Mouse (Mus musculus): ENCODE results near the gene Zfp462. TPM values are rescaled to one million over a fixed set of nuclear protein-coding genes. Genes with fewer than 3 reads are reported as not detected.

Zfp462 gene
- polyA plus RNA-seq, 1 experiment from 2014 or later = 9.0 TPM

GRCm38 (mm10) chr4:55088922-55089321, 144.1 kb downstream of the Zfp462 start:
- Histone ChIP-seq H3K36me3 (ENCODE audit: control insufficient read depth, insufficient read depth, low read length) (no peaks in the 10 kb centered on the region), H3K9ac (ENCODE audit: low read depth, low read length) (no peak overlapping the region), H3K9me3 (ENCODE audit: control insufficient read depth, low read length) (no peaks in the 10 kb centered on the region), H3K27me3 (replicated peaks; ENCODE audit: control insufficient read depth, insufficient read depth, low read length) (no peaks in the 10 kb centered on the region), H3K4me1 (ENCODE audit: control insufficient read depth, insufficient read depth, low read depth, low read length) (no peaks in the 10 kb centered on the region), H3K4me3 (ENCODE audit: low read length) (no peak overlapping the region), H3K27ac (ENCODE audit: low read depth, low read length) (no peak overlapping the region), H3K4me2 (ENCODE audit: low read length) (no peak overlapping the region)
- ATAC-seq = no peak
- WGBS = 32% methylated on average over 6 of the region's 6 CpGs

- Histone ChIP-seq H3K9me3 (ENCODE audit: control insufficient read depth, low read length) (no peaks in the 10 kb centered on the region), H3K27ac (ENCODE audit: low read depth, low read length) (no peak overlapping the region), H3K9ac (ENCODE audit: low read depth, low read length) (no peak overlapping the region), H3K4me2 (ENCODE audit: low read length) (no peak overlapping the region), H3K27me3 (replicated peaks; ENCODE audit: control insufficient read depth, insufficient read depth, low read length) (no peaks in the 10 kb centered on the region), H3K36me3 (ENCODE audit: control insufficient read depth, insufficient read depth, low read length) (no peaks in the 10 kb centered on the region), H3K4me3 (ENCODE audit: low read length) (no peak overlapping the region), H3K4me1 (ENCODE audit: control insufficient read depth, insufficient read depth, low read depth, low read length) (no peaks in the 10 kb centered on the region)
- ATAC-seq = no peak
- WGBS = 24% methylated on average over 2 of the region's 2 CpGs
These were observed 152.3 kb downstream of the Zfp462 start for GRCm38 (mm10) chr4:55097157-55097556.

GRCm38 (mm10) chr4:55098366-55098765, 153.5 kb downstream of the Zfp462 start:
- Histone ChIP-seq H3K4me2 (ENCODE audit: low read length) (no peak overlapping the region), H3K4me3 (ENCODE audit: low read length) (no peak overlapping the region), H3K9ac (ENCODE audit: low read depth, low read length) (no peak overlapping the region), H3K27ac (ENCODE audit: low read depth, low read length) (no peak overlapping the region), H3K9me3 (ENCODE audit: control insufficient read depth, low read length) (no peaks in the 10 kb centered on the region), H3K36me3 (ENCODE audit: control insufficient read depth, insufficient read depth, low read length) (no peaks in the 10 kb centered on the region), H3K4me1 (ENCODE audit: control insufficient read depth, insufficient read depth, low read depth, low read length) (no peaks in the 10 kb centered on the region), H3K27me3 (replicated peaks; ENCODE audit: control insufficient read depth, insufficient read depth, low read length) (no peaks in the 10 kb centered on the region)
- ATAC-seq = no peak
- 59% methylated on average over 6 of the region's 6 CpGs for WGBS

- H3K27ac ChIP-seq (ENCODE audit: low read depth, low read length) = no peak overlapping the region
- H3K9ac ChIP-seq (ENCODE audit: low read depth, low read length) = no peak overlapping the region
- H3K27me3 ChIP-seq (replicated peaks; ENCODE audit: control insufficient read depth, insufficient read depth, low read length) = no peaks in the 10 kb centered on the region
- ATAC-seq = no peak
- H3K9me3 ChIP-seq (ENCODE audit: control insufficient read depth, low read length) = no peaks in the 10 kb centered on the region
- no peaks in the 10 kb centered on the region for H3K4me1 ChIP-seq (ENCODE audit: control insufficient read depth, insufficient read depth, low read depth, low read length)
- no peaks in the 10 kb centered on the region for H3K36me3 ChIP-seq (ENCODE audit: control insufficient read depth, insufficient read depth, low read length)
- no peak overlapping the region for H3K4me2 ChIP-seq (ENCODE audit: low read length)
- WGBS = 70% methylated on average over 2 of the region's 2 CpGs
- no peak overlapping the region for H3K4me3 ChIP-seq (ENCODE audit: low read length)
These were observed 156.0 kb downstream of the Zfp462 start for GRCm38 (mm10) chr4:55100851-55101250.

GRCm38 (mm10) chr4:55101601-55102000, 156.8 kb downstream of the Zfp462 start:
- H3K27me3 ChIP-seq (replicated peaks; ENCODE audit: control insufficient read depth, insufficient read depth, low read length) = no peaks in the 10 kb centered on the region
- no peak for ATAC-seq
- 89% methylated on average over 9 of the region's 9 CpGs for WGBS
- H3K36me3 ChIP-seq (ENCODE audit: control insufficient read depth, insufficient read depth, low read length) = no peaks in the 10 kb centered on the region
- no peaks in the 10 kb centered on the region for H3K9me3 ChIP-seq (ENCODE audit: control insufficient read depth, low read length)
- no peak overlapping the region for H3K9ac ChIP-seq (ENCODE audit: low read depth, low read length)
- no peak overlapping the region for H3K27ac ChIP-seq (ENCODE audit: low read depth, low read length)
- no peak overlapping the region for H3K4me3 ChIP-seq (ENCODE audit: low read length)
- H3K4me2 ChIP-seq (ENCODE audit: low read length) = no peak overlapping the region
- H3K4me1 ChIP-seq (ENCODE audit: control insufficient read depth, insufficient read depth, low read depth, low read length) = no peaks in the 10 kb centered on the region

- Histone ChIP-seq H3K4me2 (ENCODE audit: low read length) (no peak overlapping the region), H3K36me3 (ENCODE audit: control insufficient read depth, insufficient read depth, low read length) (no peaks in the 10 kb centered on the region), H3K9ac (ENCODE audit: low read depth, low read length) (no peak overlapping the region), H3K9me3 (ENCODE audit: control insufficient read depth, low read length) (no peaks in the 10 kb centered on the region), H3K27me3 (replicated peaks; ENCODE audit: control insufficient read depth, insufficient read depth, low read length) (no peaks in the 10 kb centered on the region), H3K4me3 (ENCODE audit: low read length) (no peak overlapping the region), H3K27ac (ENCODE audit: low read depth, low read length) (no peak overlapping the region), H3K4me1 (ENCODE audit: control insufficient read depth, insufficient read depth, low read depth, low read length) (no peaks in the 10 kb centered on the region)
- WGBS = 90% methylated on average over 3 of the region's 3 CpGs
- ATAC-seq = no peak
These were observed 157.5 kb downstream of the Zfp462 start for GRCm38 (mm10) chr4:55102382-55102781.

GRCm38 (mm10) chr4:55103575-55103974, 158.7 kb downstream of the Zfp462 start:
- no peak overlapping the region for H3K4me3 ChIP-seq (ENCODE audit: low read length)
- no peak overlapping the region for H3K27ac ChIP-seq (ENCODE audit: low read depth, low read length)
- H3K4me2 ChIP-seq (ENCODE audit: low read length) = no peak overlapping the region
- no peaks in the 10 kb centered on the region for H3K9me3 ChIP-seq (ENCODE audit: control insufficient read depth, low read length)
- ATAC-seq = no peak
- WGBS = 91% methylated on average over 3 of the region's 3 CpGs
- no peaks in the 10 kb centered on the region for H3K4me1 ChIP-seq (ENCODE audit: control insufficient read depth, insufficient read depth, low read depth, low read length)
- no peak overlapping the region for H3K9ac ChIP-seq (ENCODE audit: low read depth, low read length)
- H3K27me3 ChIP-seq (replicated peaks; ENCODE audit: control insufficient read depth, insufficient read depth, low read length) = no peaks in the 10 kb centered on the region
- H3K36me3 ChIP-seq (ENCODE audit: control insufficient read depth, insufficient read depth, low read length) = no peaks in the 10 kb centered on the region

DNA sequence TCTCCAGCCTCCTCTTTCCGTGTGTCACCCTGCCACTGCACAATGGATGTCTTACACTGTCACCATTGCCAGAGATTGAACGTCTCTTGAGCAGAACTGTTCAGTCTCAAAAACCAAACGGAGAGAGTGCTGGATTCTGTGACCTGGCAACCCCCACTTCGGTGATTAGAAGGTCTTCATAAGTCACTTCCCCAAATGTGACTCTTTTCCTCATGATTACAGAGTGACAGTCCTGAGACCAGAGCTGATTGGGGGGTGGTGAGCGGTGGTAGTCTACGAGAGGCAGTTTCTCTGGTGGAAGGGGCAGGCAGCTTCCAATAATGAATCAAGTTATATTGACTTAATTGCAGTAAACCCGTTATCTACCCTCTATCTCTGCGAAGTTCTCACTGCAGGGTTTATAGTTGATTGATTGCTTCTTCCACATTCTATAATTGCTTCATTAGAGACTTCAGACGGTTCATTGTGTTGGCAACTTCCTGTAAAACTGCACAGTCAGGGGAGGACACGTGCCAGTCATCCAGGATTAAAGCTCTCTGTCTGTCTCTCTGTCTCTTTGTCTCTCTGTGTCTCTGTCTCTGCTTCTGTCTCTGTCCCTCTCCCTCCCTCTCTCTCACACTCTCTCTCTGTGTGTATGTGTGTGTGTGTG, 173.1 kb downstream of the Zfp462 start:
- no peak overlapping the region for H3K27ac ChIP-seq (ENCODE audit: low read depth, low read length)
- H3K4me2 ChIP-seq (ENCODE audit: low read length) = no peak overlapping the region
- no peaks in the 10 kb centered on the region for H3K9me3 ChIP-seq (ENCODE audit: control insufficient read depth, low read length)
- WGBS = 66% methylated on average over 10 of the region's 10 CpGs
- H3K27me3 ChIP-seq (replicated peaks; ENCODE audit: control insufficient read depth, insufficient read depth, low read length) = no peaks in the 10 kb centered on the region
- H3K4me3 ChIP-seq (ENCODE audit: low read length) = no peak overlapping the region
- no peak for ATAC-seq
- no peaks in the 10 kb centered on the region for H3K36me3 ChIP-seq (ENCODE audit: control insufficient read depth, insufficient read depth, low read length)
- no peaks in the 10 kb centered on the region for H3K4me1 ChIP-seq (ENCODE audit: control insufficient read depth, insufficient read depth, low read depth, low read length)
- no peak overlapping the region for H3K9ac ChIP-seq (ENCODE audit: low read depth, low read length)

GRCm38 (mm10) chr4:55121126-55121525, 176.3 kb downstream of the Zfp462 start:
- Histone ChIP-seq H3K9ac (ENCODE audit: low read depth, low read length) (no peak overlapping the region), H3K27me3 (replicated peaks; ENCODE audit: control insufficient read depth, insufficient read depth, low read length) (no peaks in the 10 kb centered on the region), H3K4me2 (ENCODE audit: low read length) (no peak overlapping the region), H3K9me3 (ENCODE audit: control insufficient read depth, low read length) (no peaks in the 10 kb centered on the region), H3K4me1 (ENCODE audit: control insufficient read depth, insufficient read depth, low read depth, low read length) (peaks cover 6% of the 10 kb centered on the region), H3K27ac (ENCODE audit: low read depth, low read length) (no peak overlapping the region), H3K4me3 (ENCODE audit: low read length) (no peak overlapping the region), H3K36me3 (ENCODE audit: control insufficient read depth, insufficient read depth, low read length) (no peaks in the 10 kb centered on the region)
- ATAC-seq = no peak
- 89% methylated on average over 2 of the region's 2 CpGs for WGBS

DNA sequence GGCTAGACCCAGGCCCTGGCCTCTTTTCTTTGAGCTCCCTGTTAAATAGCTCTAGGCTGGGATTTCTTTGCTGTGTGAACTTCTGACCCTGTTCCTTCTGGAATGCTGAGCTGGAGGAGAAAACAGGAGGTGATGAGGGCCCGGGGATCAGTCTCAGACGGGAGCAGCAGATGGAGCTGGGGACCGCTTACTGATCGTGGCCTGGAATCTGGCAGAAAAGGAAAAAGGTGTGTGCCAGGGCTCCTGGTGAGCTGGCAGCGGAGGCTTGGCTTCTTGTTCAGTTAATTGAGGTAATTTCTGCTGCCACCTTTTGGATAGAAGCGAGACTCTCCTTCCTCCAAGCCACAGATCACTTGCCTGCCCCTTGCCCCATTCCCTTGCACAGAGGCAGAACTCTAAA, 177.1 kb downstream of the Zfp462 start:
- Histone ChIP-seq H3K27me3 (replicated peaks; ENCODE audit: control insufficient read depth, insufficient read depth, low read length) (no peaks in the 10 kb centered on the region), H3K36me3 (ENCODE audit: control insufficient read depth, insufficient read depth, low read length) (no peaks in the 10 kb centered on the region), H3K4me2 (ENCODE audit: low read length) (no peak overlapping the region), H3K4me3 (ENCODE audit: low read length) (no peak overlapping the region), H3K27ac (ENCODE audit: low read depth, low read length) (no peak overlapping the region), H3K9me3 (ENCODE audit: control insufficient read depth, low read length) (no peaks in the 10 kb centered on the region), H3K4me1 (ENCODE audit: control insufficient read depth, insufficient read depth, low read depth, low read length) (peaks cover 6% of the 10 kb centered on the region), H3K9ac (ENCODE audit: low read depth, low read length) (no peak overlapping the region)
- no peak for ATAC-seq
- 45% methylated on average over 6 of the region's 6 CpGs for WGBS
